Mouse (Mus musculus): ENCODE measurements at regions not wholly inside any gene's neighbourhood (a gene's known extent, or its start where the extent isn't known, plus 50 kb on each side); places are given as distances from the start of the nearest gene placed in this dataset.
A peak's percentile ranks its signal among the peaks of the same experiment; 100 is the strongest.

DNA sequence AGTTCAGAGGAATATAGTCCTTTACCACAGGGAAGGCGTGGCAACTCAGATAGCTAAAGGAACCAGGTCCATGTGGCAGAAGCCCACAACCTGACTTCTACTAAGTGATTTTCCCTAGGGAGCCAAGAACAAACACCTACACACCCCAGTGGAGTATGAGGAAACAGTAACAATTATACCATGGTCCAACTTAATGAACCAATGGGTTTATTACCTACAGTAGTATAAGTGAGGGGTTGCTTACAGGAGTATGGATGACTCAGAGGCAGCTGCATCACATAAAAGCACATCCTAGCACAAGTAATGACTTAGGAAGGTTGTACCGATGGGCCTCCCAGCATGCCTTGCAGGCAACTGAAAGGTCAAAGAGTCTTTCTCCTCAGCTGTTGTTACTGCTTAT is 98.7 kb upstream of the Cul1 start:
- no peak for DNase-seq

DNA sequence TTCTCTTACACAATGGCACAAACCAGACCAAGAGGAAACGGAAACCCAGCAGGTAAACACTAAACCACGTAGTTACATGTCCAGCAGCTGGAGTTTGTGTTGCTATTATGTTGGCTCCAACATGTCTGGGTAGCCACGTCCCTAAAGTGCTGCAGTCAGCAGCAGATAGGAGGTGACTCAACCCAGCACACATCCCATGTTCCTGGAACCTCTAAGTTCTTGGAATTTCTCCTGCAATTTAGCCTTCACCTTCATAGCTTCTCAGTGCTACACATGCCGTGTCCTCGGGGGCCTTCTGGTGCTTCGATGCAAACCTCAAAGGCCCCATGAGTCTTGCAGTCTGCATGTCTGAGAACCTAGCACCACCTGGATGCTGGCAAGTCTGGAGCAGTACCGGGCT is 97.7 kb upstream of the Cul1 start:
- no peak for DNase-seq

DNA sequence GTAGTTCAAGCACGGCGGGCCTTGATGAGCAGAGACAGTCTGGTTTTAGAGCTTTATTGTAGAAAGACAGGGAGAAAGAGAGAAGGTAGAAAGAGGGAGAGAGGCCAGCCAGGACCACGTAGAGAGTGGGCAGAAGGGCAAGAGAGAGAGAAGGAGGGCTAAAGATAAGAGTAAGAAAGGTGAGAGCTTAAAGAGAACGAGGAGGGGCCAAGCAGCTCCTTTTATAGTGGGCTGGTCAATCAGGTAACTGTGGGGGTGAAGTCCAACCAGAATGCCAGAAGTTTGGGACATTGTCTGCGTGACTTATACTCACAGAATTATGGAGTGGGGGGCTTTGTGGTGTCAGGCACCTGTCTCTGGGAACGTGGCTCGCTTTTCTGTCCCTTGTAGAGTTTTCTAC is 96.7 kb upstream of the Cul1 start:
- DNase-seq: no peak

DNA sequence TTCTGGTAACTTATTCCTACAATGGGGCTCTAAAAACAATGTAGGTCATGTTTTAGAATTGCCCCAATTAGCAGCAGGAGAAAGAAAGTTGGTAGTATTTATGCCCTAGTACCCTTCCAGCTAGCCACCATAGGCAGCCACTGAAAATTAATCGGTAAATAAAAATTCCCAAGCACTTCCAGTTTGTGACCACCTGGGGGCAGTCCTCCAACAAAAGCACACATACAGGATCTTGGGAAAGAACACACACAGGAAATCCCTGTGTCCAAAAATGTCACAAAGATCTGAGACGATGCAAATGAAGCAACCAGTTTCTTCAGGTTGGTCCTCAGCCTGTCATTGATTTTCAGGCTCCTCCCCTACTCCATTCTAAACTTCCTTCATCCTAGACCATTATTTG is 94.5 kb upstream of the Cul1 start:
- DNase-seq: peak; percentile 9 to 24

DNA sequence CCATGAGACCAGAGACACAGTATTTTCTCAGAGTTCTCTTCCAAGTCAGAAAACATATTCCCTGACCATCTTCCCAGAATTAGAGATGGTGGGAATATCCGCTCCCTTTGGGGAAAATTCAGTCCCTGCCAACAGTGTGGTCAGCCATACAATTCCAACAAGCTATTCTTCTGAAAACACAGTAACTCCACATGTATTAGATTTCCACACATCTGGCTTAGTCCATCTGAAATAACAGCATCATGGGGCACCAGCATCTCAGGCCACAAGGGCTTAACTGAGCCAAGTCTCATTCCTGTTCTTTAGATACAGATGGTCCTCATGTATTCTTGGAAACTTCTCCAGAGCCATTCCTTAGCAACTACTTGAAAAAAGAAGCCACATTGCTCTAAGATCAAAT is 89.2 kb upstream of the Cul1 start:
- DNase-seq: no peak

DNA sequence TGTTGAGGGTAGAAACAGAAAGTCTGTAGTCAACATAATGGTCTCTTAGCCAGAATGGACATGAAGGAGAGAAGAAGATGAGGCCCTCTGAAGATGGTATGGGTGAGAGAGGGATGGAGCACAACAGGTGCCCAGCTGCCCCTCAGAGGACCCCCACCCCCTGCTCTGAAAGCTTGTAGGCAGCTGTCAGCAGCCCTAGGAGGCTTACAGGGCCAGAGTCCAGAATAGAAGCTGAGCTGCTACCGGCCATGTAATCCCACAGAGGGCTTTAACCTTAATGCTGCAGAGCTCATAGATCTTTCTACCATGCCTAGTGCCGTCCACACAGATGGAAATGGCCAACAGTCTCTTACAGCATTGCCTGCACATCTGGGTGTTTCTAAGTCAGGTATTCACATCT is 88.6 kb upstream of the Cul1 start:
- no peak for DNase-seq

DNA sequence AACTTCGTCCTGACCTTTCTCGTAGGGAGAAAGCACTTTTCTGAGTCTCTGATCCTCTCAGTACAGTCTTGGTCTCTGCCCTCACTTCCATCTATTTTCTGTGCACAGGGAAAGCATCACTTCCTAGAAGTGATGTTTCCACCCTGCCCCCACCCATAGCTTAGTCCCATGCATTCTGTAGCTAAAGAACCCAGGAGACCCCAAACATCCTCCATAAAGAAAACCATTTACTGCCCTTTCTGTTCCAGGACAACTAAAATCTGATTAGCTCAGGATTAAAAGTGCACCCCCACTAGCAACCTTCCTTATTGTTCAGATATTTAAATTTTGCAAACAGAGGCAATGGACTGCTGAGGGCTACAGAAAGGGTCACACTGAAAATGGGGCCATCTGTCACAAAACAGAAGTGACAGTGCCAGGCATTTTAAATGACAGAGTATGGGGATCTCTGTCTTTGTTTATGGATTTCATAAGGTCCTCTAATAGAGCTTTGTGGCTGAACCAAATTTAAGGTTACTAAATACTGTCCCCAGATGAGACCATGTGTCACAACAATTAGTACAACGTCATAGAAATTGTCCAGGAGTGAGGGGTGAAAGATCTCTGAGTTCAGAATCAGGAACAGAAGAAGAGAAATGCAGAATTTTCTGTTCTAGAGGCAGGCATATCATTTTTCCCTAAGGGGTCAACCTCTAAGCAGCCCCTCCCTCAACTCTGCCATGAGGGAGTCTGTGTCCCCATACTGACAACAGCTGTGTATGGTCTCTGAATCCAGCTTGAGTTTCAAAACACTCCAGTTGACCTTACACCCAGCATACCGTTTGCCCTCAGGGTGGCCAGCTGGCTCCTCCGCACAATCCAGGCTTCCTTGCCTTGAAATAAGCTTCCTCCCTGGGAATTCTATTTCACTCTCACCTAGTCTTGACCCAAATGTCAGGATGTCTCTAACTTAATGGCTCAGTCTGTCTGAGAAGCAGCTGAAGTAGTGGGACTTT is 87.2 kb upstream of the Cul1 start:
- DNase-seq: peak in 1 of 2 experiments; percentile 5

DNA sequence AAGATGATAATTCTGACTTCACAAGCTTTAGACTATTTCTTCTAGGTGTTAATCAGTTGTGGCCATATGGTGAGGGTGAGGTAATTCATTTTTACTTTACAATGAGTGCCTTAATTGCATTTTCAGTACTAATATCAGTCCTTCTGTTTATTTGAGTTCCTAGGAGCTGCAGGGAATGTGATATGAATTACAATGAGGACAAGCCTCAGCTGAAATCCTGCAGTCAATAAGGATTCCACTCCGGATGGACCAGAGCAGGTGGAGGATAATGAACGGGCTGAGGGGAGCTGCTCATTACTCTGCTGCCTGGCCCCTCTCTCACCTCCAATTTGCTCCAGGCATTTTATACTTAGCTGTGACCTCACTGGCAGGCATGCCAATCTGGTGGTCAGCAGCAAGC is 85.7 kb upstream of the Cul1 start:
- no peak for DNase-seq

DNA sequence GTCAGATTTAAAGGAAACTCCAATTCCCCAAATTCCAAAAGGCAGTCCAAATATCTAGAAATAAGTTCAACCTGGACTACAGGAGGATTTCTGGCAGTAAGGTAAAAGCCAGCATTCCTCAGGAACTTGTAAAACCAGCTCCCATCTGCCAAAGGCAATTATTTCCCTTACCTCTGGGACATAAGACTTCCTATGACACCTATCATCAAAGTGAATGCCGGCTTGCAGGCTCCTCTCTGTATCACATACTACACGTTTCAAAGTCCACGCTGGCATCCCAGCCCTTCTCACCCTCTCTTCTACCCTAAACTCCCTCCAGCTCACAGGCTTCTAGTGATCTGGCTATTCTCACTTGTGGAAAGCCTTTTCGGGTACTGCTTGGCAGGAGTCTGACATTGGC is 77.5 kb upstream of the Cul1 start:
- no peak for DNase-seq

DNA sequence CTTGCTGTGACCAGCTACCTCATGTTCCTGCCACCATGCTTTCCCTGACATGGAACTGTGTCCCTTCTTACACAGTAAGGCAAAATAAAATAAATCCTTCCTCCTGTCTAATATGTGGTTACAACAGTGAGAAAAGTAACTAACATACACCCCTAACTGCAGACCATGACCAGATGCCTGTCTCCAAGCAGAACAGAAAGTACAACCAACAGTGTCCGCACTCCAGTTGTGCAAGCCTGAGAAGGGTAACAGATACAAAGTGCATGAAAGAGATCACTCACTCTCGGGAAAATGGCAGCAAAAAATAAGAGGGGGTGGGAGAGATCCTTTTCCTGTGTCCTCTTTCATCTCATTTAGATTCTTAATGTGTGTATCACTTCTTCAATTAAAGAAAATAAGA is 71.7 kb upstream of the Cul1 start:
- DNase-seq: no peak

DNA sequence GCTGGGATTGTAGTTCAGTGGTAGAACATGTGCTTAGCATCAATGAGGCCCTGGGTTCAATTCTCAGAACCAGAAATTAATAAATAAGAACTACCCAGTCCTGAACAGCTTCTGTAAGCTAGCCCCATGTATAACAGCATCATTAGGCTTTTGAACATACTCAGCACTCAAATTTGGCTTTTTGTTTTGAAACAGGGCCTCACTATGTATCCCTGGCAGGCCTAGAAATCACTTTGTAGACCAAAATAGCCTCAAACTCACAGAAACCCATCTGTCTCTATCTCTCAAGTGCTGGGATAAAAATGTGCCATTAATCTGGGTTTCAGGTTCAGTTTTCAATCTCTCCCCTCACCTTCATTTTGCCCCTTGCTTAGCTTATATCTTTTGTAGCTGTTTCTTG is 66.6 kb upstream of the Cul1 start:
- DNase-seq: no peak

DNA sequence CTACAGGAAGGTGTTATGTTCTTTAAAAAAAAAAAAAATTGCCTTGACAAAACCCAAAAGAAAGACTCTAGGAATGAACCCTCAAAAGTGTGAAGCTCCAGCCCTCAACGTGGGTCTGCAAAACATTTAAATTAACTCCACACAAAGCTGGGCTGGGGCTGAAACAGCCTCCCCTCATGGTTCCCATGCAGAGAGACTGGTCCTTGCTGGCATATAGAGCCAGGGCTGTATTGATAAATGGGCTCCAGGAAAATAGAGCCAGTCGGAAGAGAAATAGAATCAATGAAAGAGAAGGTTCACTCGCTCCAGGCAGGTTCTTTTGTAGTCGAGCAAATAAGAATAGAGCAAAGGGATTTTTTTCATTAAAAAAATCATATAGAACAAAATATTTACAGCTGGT is 63.3 kb upstream of the Cul1 start:
- DNase-seq: no peak

DNA sequence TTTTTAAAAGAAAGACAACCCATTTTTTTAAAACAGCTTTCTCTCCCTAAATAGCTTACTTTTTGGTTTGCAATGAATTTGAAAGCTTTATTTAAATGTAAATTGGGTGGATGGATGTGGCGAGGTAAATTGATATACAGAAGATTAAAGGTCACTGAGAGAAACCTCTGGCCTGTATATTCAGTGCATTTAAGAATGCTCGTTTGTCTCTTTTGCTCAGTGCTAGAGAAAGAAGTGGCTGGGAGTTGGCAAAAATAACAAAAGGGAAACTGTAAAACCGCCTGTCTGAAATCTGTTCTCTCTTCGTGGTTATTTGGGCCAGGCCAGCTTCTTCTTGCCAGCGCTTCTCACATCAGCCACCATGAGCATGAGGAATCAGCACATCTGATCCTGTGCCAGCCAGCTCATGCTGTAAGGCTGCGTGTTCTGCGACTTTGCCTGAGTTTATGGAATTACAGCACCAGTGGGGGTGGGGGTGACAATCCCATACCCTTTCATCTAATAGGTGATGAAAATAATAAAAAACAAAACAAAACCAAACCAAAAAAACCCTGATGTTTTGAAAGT is 62.7 kb upstream of the Cul1 start:
- DNase-seq: peak in 1 of 2 experiments; percentile 12

DNA sequence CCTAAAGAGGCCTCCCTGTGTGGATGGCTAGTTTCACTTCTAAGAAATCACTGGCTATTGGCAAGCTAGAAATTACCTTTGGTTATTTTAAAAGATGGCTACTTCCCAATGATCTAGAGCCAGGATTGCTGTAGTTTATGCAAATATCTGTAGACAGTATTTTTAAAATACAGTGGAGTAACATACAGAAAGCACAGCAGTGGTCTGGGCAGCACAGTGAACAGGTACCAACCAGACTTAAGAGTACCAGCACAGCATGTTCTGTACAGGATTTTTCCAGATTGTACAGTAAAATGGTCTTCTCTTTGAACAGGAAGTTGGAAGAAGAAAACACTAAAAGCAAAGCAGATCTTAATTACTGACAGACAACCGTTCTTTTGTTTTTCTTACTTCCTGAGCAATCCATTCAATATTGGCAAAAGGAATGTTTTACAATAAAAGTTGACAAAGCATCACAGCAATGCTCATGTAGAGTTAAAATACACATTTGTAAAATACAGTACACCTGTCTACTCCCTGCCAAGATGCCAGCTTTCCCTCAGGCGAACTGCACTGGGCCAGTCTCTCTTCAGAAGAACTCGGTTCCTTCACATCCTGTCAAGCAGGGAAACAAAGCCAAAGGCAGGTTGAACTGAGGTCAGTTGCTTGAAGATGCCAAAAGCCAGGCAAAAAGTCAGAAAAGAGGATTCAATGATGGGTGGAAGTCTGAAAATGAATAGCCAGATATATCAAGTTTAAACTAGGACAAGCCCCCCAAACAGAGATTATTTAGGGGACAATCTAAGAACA is 62.0 kb upstream of the Cul1 start:
- DNase-seq: no peak

DNA sequence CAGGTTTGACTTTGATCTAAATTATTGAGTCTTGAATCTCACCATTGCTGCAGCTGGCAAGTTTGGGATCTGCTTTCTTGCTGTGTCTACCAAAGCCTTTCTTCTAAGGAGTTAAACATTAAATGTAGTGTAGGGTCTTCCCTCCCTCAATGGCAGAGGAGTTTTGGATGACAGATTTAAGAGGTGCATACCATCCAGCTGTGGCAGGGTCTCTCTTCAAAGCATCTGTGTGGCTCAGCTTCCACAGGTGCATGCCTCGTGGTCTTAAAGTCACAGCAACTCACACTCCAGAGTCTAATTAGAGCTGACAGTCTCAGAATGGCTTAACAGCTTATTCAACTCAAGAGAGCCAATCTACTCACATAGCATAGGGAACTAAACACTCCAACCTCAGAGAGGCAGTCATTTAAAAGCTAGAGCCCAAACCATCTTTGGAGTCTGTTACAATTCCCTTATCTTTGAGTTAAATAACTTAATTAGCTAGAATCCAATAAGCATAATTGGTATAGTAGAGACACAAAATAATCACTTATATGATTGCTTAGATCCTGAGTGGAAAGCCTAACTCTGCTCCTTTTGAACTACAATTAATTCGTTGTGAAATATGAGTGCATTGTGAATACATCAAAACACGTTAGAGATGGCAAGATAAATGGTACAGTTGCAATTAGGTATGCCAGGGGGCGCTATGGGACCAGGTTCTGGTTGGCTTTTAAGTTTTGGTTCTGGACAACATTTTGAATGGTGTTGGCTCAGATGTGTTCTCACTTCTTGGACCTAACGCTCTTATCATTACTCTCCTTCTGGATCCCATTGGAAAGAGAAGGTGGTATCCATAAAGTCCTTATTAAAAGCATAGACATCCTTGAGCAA is 57.5 kb upstream of the Cul1 start:
- DNase-seq: peak; percentile 52 to 71
